Mouse (Mus musculus): ENCODE results near the gene Rnls. TPM values are rescaled to one million over a fixed set of nuclear protein-coding genes. Genes with fewer than 3 reads are reported as not detected.

Rnls gene
- polyA plus RNA-seq, 2 experiments, result 0.22 to 1.2 TPM

DNA sequence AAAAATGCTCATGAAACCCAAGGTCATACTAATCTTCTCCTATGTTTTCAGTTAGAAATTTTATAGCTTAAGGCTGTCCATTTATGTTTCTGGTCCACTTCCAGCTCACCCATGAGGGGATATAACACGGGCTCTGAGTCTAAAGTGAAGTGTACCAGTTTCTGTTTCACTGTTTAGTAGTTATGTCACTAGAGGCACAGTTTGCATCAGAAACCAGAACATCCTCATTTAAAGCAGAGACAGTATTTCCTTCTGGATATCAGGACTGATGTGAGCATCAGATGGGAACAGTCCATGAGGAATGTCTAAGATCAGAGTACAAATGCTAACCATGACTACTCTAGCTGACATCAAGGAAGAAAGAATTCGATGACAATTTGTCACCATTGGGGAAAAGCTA is 233.9 kb downstream of the Rnls start:
- ATAC-seq (ENCODE audit: insufficient read depth) (no peak), DNase-seq (ENCODE audit: low read depth in 3 of 3, low spot score in 3 of 3) (no peak)
- no peak overlapping the region for H3K9ac ChIP-seq (replicated peaks)
- WGBS (ENCODE audit: insufficient replicate concordance), result 44% methylated on average over 2 of the region's 2 CpGs
- H3K36me3 ChIP-seq (replicated peaks; ENCODE audit: control insufficient read depth, insufficient read depth, low read depth), result no peaks in the 10 kb centered on the region
- no peak overlapping the region for H3K4me2 ChIP-seq (ENCODE audit: low read depth)
- no peaks in the 10 kb centered on the region for H3K27me3 ChIP-seq (ENCODE audit: control insufficient read depth, insufficient read depth, low read length)
- no peak overlapping the region for H3K27ac ChIP-seq
- no peak for TF ChIP-seq EP300 (IDR thresholded peaks at IDR 0.05; ENCODE audit: low read depth)
- TF ChIP-seq CTCF (IDR thresholded peaks at IDR 0.05; ENCODE audit: low read depth), result no peak
- no peaks in the 10 kb centered on the region for H3K4me1 ChIP-seq (replicated peaks; ENCODE audit: control insufficient read depth in 2 of 2, insufficient read depth in 2 of 2, low read length in 1 of 2)
- H3K4me3 ChIP-seq (ENCODE audit: insufficient read depth in 1 of 2, low read depth in 2 of 2, low read length in 2 of 2), result no peak overlapping the region
- no peaks in the 10 kb centered on the region for H3K9me3 ChIP-seq (ENCODE audit: control insufficient read depth, low read length)

- Histone ChIP-seq H3K9me3 (ENCODE audit: control insufficient read depth, low read length) (no peaks in the 10 kb centered on the region), H3K27me3 (ENCODE audit: control insufficient read depth, insufficient read depth, low read length) (no peaks in the 10 kb centered on the region), H3K9ac (replicated peaks) (no peak overlapping the region), H3K4me1 (replicated peaks; ENCODE audit: control insufficient read depth in 2 of 2, insufficient read depth in 2 of 2, low read length in 1 of 2) (no peaks in the 10 kb centered on the region), H3K27ac (no peak overlapping the region), H3K4me2 (ENCODE audit: low read depth) (no peak overlapping the region), H3K4me3 (ENCODE audit: insufficient read depth in 1 of 2, low read depth in 2 of 2, low read length in 2 of 2) (no peak overlapping the region), H3K36me3 (replicated peaks; ENCODE audit: control insufficient read depth, insufficient read depth, low read depth) (no peaks in the 10 kb centered on the region)
- WGBS (ENCODE audit: insufficient replicate concordance), result 62% methylated on average over 3 of the region's 3 CpGs
- no peak for ATAC-seq (ENCODE audit: insufficient read depth)
- no peak for TF ChIP-seq EP300 (IDR thresholded peaks at IDR 0.05; ENCODE audit: low read depth)
- no peak for TF ChIP-seq CTCF (IDR thresholded peaks at IDR 0.05; ENCODE audit: low read depth)
- no peak for DNase-seq (ENCODE audit: low read depth in 3 of 3, low spot score in 3 of 3)
Observed at GRCm38 (mm10) chr19:33148411-33148810, 243.7 kb downstream of the Rnls start.

GRCm38 (mm10) chr19:33143198-33143597 is 248.9 kb downstream of the Rnls start:
- Histone ChIP-seq H3K4me1 (replicated peaks; ENCODE audit: control insufficient read depth in 2 of 2, insufficient read depth in 2 of 2, low read length in 1 of 2) (no peaks in the 10 kb centered on the region), H3K27ac (no peak overlapping the region), H3K9ac (replicated peaks) (no peak overlapping the region), H3K27me3 (ENCODE audit: control insufficient read depth, insufficient read depth, low read length) (no peaks in the 10 kb centered on the region), H3K4me3 (ENCODE audit: insufficient read depth in 1 of 2, low read depth in 2 of 2, low read length in 2 of 2) (no peak overlapping the region), H3K9me3 (ENCODE audit: control insufficient read depth, low read length) (no peaks in the 10 kb centered on the region), H3K4me2 (ENCODE audit: low read depth) (no peak overlapping the region), H3K36me3 (replicated peaks; ENCODE audit: control insufficient read depth, insufficient read depth, low read depth) (no peaks in the 10 kb centered on the region)
- 73% methylated on average over 2 of the region's 2 CpGs for WGBS (ENCODE audit: insufficient replicate concordance)
- DNase-seq (ENCODE audit: low read depth in 3 of 3, low spot score in 3 of 3) (no peak), ATAC-seq (ENCODE audit: insufficient read depth) (no peak)
- TF ChIP-seq CTCF (IDR thresholded peaks at IDR 0.05; ENCODE audit: low read depth) (no peak), EP300 (IDR thresholded peaks at IDR 0.05; ENCODE audit: low read depth) (no peak)

- Histone ChIP-seq H3K36me3 (replicated peaks; ENCODE audit: control insufficient read depth, insufficient read depth, low read depth) (no peaks in the 10 kb centered on the region), H3K9ac (replicated peaks) (no peak overlapping the region), H3K9me3 (ENCODE audit: control insufficient read depth, low read length) (no peaks in the 10 kb centered on the region), H3K27me3 (ENCODE audit: control insufficient read depth, insufficient read depth, low read length) (no peaks in the 10 kb centered on the region), H3K27ac (no peak overlapping the region), H3K4me3 (ENCODE audit: insufficient read depth in 1 of 2, low read depth in 2 of 2, low read length in 2 of 2) (no peak overlapping the region), H3K4me2 (ENCODE audit: low read depth) (no peak overlapping the region), H3K4me1 (replicated peaks; ENCODE audit: control insufficient read depth in 2 of 2, insufficient read depth in 2 of 2, low read length in 1 of 2) (no peaks in the 10 kb centered on the region)
- 61% methylated on average over 5 of the region's 5 CpGs for WGBS (ENCODE audit: insufficient replicate concordance)
- no peak for DNase-seq (ENCODE audit: low read depth in 3 of 3, low spot score in 3 of 3)
- TF ChIP-seq CTCF (IDR thresholded peaks at IDR 0.05; ENCODE audit: low read depth), result no peak
- no peak for TF ChIP-seq EP300 (IDR thresholded peaks at IDR 0.05; ENCODE audit: low read depth)
- no peak for ATAC-seq (ENCODE audit: insufficient read depth)
Observed at GRCm38 (mm10) chr19:33137316-33137715, 254.8 kb downstream of the Rnls start.

GRCm38 (mm10) chr19:33122611-33123226 is 269.4 kb downstream of the Rnls start:
- Histone ChIP-seq H3K36me3 (replicated peaks; ENCODE audit: control insufficient read depth, insufficient read depth, low read depth) (no peaks in the 10 kb centered on the region), H3K4me1 (replicated peaks; ENCODE audit: control insufficient read depth in 2 of 2, insufficient read depth in 2 of 2, low read length in 1 of 2) (no peaks in the 10 kb centered on the region), H3K4me2 (ENCODE audit: low read depth) (no peak overlapping the region), H3K9ac (replicated peaks) (no peak overlapping the region), H3K27ac (no peak overlapping the region), H3K9me3 (ENCODE audit: control insufficient read depth, low read length) (no peaks in the 10 kb centered on the region), H3K4me3 (ENCODE audit: insufficient read depth in 1 of 2, low read depth in 2 of 2, low read length in 2 of 2) (no peak overlapping the region), H3K27me3 (ENCODE audit: control insufficient read depth, insufficient read depth, low read length) (no peaks in the 10 kb centered on the region)
- TF ChIP-seq EP300 (IDR thresholded peaks at IDR 0.05; ENCODE audit: low read depth), result no peak
- no peak for TF ChIP-seq CTCF (IDR thresholded peaks at IDR 0.05; ENCODE audit: low read depth)
- DNase-seq (ENCODE audit: low read depth in 3 of 3, low spot score in 3 of 3) (no peak), ATAC-seq (ENCODE audit: insufficient read depth) (no peak)
- WGBS (ENCODE audit: insufficient replicate concordance), result 54% methylated on average over 6 of the region's 6 CpGs
